Mouse (Mus musculus): ENCODE data around the gene Ntm. TPM values are rescaled to one million over a fixed set of nuclear protein-coding genes. Genes with fewer than 3 reads are reported as not detected.

Gene Ntm
- polyA plus RNA-seq, 1 experiment from 2014 or later: 11.5 TPM

DNA sequence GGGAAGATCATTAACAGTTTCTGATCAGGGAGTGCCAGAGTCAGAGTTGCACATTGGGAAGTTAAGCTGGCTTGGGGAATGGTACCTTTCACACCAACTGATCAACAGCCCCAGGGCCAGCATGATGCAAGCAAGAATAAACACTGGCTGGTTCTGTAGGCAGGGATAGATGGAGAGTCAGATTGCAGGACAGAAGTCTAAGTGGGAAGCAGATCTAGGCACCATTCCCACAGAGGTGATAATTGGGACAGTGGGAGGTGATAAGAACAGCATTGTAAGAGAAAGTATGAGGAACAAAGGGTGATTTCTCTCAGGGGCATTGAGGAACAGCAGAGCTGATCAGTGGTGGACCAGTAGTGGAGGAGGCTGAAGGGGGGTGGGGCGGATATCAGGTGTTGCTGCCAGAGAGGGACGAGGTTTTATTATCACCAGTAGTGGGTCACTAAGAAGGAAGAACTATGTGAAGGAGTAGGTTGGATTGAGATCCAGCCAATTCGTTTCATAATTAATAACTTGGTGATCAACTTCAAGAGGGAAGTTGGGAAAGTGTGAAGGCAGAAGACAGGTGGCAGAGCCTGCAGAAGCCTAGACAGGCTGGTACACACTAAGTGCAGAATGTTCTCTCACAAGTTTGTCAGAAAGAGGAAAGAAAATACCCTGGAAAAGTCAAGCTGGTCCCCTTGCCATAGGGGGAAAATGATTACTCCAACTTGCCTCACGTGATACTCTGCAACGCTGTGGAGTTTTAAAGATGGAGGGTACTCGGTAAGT, 431.6 kb downstream of the Ntm start:
- 87% methylated on average over 6 of the region's 6 CpGs for WGBS
- no peak for ATAC-seq (replicated peaks; ENCODE audit: insufficient number of reproducible peaks, low FRiP score, low TSS enrichment, low read depth)
- Histone ChIP-seq H3K9me3 (replicated peaks; ENCODE audit: control insufficient read depth, low read length) (no peaks in the 10 kb centered on the region), H3K4me2 (ENCODE audit: low read depth, low read length) (no peak overlapping the region), H3K4me1 (ENCODE audit: control insufficient read depth, insufficient read depth, low read length) (no peaks in the 10 kb centered on the region), H3K4me3 (ENCODE audit: low read depth, low read length) (no peak overlapping the region), H3K27ac (replicated peaks; ENCODE audit: low read depth, low read length) (no peak overlapping the region), H3K27me3 (ENCODE audit: control insufficient read depth, insufficient read depth, low read length) (no peaks in the 10 kb centered on the region), H3K9ac (replicated peaks; ENCODE audit: low read length) (no peak overlapping the region), H3K36me3 (replicated peaks; ENCODE audit: control insufficient read depth, insufficient read depth, low read depth, low read length) (no peaks in the 10 kb centered on the region)
- no peak for DNase-seq (ENCODE audit: low spot score)

DNA sequence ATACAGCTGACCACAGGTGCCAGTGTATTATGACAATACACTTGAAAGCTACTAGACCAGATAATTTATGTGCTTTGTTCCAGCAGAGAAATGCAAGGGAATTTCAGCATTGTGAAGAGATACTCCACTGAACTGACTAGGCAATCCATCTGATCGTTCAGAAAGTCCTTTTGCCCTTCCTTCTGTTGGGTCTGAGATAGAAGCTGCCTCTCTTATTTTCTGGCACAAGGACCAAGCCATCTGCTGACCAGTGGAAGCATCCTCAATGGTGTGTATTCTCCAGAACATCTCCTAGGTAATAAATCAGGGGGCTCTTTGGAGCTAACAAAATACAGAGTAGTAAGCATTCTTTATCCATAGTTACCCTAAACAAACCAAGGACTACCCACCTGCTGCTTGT, 438.8 kb downstream of the Ntm start:
- 79% methylated on average over 1 of the region's 1 CpGs for WGBS
- H3K4me3 ChIP-seq (ENCODE audit: low read depth, low read length): no peak overlapping the region
- H3K4me1 ChIP-seq (ENCODE audit: control insufficient read depth, insufficient read depth, low read length): no peaks in the 10 kb centered on the region
- no peaks in the 10 kb centered on the region for H3K9me3 ChIP-seq (replicated peaks; ENCODE audit: control insufficient read depth, low read length)
- H3K9ac ChIP-seq (replicated peaks; ENCODE audit: low read length): no peak overlapping the region
- no peaks in the 10 kb centered on the region; the same call in 1 of the 2 replicates for H3K27me3 ChIP-seq (ENCODE audit: control insufficient read depth, insufficient read depth, low read length)
- H3K36me3 ChIP-seq (replicated peaks; ENCODE audit: control insufficient read depth, insufficient read depth, low read depth, low read length): no peaks in the 10 kb centered on the region
- no peak overlapping the region for H3K27ac ChIP-seq (replicated peaks; ENCODE audit: low read depth, low read length)
- H3K4me2 ChIP-seq (ENCODE audit: low read depth, low read length): no peak overlapping the region
- DNase-seq (ENCODE audit: low spot score) (no peak), ATAC-seq (replicated peaks; ENCODE audit: insufficient number of reproducible peaks, low FRiP score, low TSS enrichment, low read depth) (no peak)

DNA sequence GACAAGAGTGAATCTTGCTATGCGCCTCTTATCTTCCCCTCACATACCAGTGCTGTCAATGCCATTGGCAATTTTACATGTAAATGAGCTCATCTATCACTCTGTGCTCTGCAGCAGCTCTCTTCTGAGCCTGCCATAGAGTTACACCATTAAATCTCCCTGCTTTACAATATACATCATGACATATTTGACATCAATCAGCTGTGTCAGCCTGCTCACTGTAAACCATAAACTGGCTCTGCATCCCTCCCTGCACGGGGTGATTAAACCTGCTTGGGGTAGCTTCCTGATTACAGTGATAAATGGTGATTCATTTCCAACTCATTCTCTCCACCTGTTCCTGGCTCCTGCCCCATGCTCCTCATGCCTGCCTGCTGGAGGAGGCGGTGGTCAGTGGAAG, 439.7 kb downstream of the Ntm start:
- Histone ChIP-seq H3K4me2 (ENCODE audit: low read depth, low read length) (no peak overlapping the region), H3K27ac (replicated peaks; ENCODE audit: low read depth, low read length) (no peak overlapping the region), H3K4me3 (ENCODE audit: low read depth, low read length) (no peak overlapping the region), H3K9me3 (replicated peaks; ENCODE audit: control insufficient read depth, low read length) (no peaks in the 10 kb centered on the region), H3K9ac (replicated peaks; ENCODE audit: low read length) (no peak overlapping the region), H3K36me3 (replicated peaks; ENCODE audit: control insufficient read depth, insufficient read depth, low read depth, low read length) (no peaks in the 10 kb centered on the region), H3K27me3 (ENCODE audit: control insufficient read depth, insufficient read depth, low read length) (no peaks in the 10 kb centered on the region; the same call in 1 of the 2 replicates), H3K4me1 (ENCODE audit: control insufficient read depth, insufficient read depth, low read length) (no peaks in the 10 kb centered on the region)
- 76% methylated on average over 3 of the region's 3 CpGs for WGBS
- ATAC-seq (replicated peaks; ENCODE audit: insufficient number of reproducible peaks, low FRiP score, low TSS enrichment, low read depth) (no peak), DNase-seq (ENCODE audit: low spot score) (no peak)

DNA sequence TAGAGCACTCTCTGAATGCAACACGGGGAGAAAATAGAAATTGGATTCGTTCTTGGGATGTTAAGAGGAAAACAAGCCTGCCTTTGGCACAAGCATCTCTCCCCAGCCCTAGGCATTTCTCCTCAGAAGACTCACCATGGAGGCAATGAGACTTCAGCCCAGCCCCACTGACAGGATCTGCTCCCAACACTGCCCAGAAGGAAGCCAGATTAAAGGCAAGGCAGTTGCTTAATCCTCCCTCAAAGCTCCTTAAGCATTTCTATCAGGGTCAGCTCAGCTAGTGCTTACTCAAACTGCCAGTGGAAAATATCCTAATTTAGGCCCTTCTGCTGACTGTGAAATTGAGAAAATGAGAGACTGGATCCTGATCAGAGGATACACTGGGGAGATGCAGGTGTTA, 443.8 kb downstream of the Ntm start:
- WGBS: 65% methylated on average over 2 of the region's 2 CpGs

DNA sequence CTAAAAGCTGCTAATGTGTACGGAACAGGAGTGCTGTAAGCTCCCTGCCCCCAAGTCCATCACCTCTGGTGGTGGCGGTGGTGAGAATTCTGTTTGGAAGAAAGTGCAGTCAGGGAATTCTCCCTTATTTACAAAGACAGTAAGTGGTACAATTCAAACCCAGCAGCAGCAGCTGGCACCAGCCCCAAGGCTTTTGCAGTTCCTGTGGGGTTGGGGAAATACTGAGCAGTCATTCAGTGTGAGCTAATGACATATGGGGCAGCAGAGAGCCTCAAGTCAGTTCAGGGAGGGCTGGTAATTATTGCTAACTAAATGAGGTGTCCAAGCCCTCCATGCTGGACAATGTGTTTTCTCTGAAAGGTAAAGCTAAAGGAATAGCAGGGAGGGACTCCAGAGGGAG, 446.3 kb downstream of the Ntm start:
- ATAC-seq (replicated peaks; ENCODE audit: insufficient number of reproducible peaks, low FRiP score, low TSS enrichment, low read depth) (no peak), DNase-seq (ENCODE audit: low spot score) (no peak)
- Histone ChIP-seq H3K36me3 (replicated peaks; ENCODE audit: control insufficient read depth, insufficient read depth, low read depth, low read length) (no peaks in the 10 kb centered on the region), H3K4me2 (ENCODE audit: low read depth, low read length) (no peak overlapping the region), H3K9ac (replicated peaks; ENCODE audit: low read length) (no peak overlapping the region), H3K4me1 (ENCODE audit: control insufficient read depth, insufficient read depth, low read length) (no peaks in the 10 kb centered on the region), H3K27me3 (ENCODE audit: control insufficient read depth, insufficient read depth, low read length) (no peaks in the 10 kb centered on the region; the same call in 1 of the 2 replicates), H3K9me3 (replicated peaks; ENCODE audit: control insufficient read depth, low read length) (no peaks in the 10 kb centered on the region), H3K4me3 (ENCODE audit: low read depth, low read length) (no peak overlapping the region), H3K27ac (replicated peaks; ENCODE audit: low read depth, low read length) (no peak overlapping the region)
- 65% methylated on average over 2 of the region's 2 CpGs for WGBS

More for the DNA sequence above, 443.8 kb downstream of the Ntm start:
- H3K9me3 ChIP-seq (replicated peaks; ENCODE audit: control insufficient read depth, low read length): no peaks in the 10 kb centered on the region
- H3K4me2 ChIP-seq (ENCODE audit: low read depth, low read length): no peak overlapping the region
- ATAC-seq (replicated peaks; ENCODE audit: insufficient number of reproducible peaks, low FRiP score, low TSS enrichment, low read depth): no peak
- no peaks in the 10 kb centered on the region; the same call in 1 of the 2 replicates for H3K27me3 ChIP-seq (ENCODE audit: control insufficient read depth, insufficient read depth, low read length)
- H3K9ac ChIP-seq (replicated peaks; ENCODE audit: low read length): no peak overlapping the region
- no peaks in the 10 kb centered on the region for H3K36me3 ChIP-seq (replicated peaks; ENCODE audit: control insufficient read depth, insufficient read depth, low read depth, low read length)
- no peak overlapping the region for H3K27ac ChIP-seq (replicated peaks; ENCODE audit: low read depth, low read length)
- no peak overlapping the region for H3K4me3 ChIP-seq (ENCODE audit: low read depth, low read length)
- no peaks in the 10 kb centered on the region for H3K4me1 ChIP-seq (ENCODE audit: control insufficient read depth, insufficient read depth, low read length)
- DNase-seq (ENCODE audit: low spot score): no peak

DNA sequence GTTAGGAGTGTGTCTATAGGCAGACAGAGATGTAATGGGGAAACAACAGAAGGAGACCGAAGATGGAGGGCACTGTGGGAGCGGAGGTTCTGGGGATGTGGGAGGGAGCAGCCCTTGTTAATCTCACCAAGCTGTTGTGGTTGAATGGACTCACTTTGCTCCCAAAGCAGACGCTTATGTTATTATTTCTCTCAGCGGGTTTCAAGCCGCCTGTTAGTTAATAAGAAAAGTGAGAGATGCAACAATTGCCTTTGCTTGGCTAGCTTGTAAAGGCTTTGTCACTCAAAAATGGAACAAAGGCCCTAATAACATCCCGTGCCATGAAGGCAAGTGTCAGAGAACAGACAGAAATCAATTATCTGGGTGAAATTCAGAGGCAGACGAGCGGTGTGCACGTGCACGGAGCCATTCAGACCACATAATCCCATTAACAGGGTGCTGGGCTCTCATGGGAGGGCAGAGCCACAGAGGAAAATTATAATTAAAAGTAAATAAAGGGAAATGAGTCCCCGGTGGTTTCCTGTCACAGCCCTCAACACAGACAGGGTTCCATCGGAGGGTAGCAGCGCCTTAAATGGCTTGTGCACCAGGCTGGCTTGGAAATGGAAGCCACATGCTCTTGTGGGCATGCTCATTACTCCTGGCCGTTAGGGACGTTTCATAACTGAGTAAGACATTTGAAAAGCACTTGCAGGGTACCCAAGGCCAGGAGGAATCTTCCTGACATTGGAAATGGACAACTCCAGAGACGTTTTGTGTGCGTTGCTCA, 448.2 kb downstream of the Ntm start:
- no peaks in the 10 kb centered on the region for H3K9me3 ChIP-seq (replicated peaks; ENCODE audit: control insufficient read depth, low read length)
- no peaks in the 10 kb centered on the region for H3K4me1 ChIP-seq (ENCODE audit: control insufficient read depth, insufficient read depth, low read length)
- H3K9ac ChIP-seq (replicated peaks; ENCODE audit: low read length): no peak overlapping the region
- H3K4me2 ChIP-seq (ENCODE audit: low read depth, low read length): no peak overlapping the region
- no peaks in the 10 kb centered on the region for H3K27me3 ChIP-seq (ENCODE audit: control insufficient read depth, insufficient read depth, low read length)
- no peak for ATAC-seq (replicated peaks; ENCODE audit: insufficient number of reproducible peaks, low FRiP score, low TSS enrichment, low read depth)
- WGBS: 70% methylated on average over 17 of the region's 17 CpGs
- H3K27ac ChIP-seq (replicated peaks; ENCODE audit: low read depth, low read length): no peak overlapping the region
- no peak overlapping the region for H3K4me3 ChIP-seq (ENCODE audit: low read depth, low read length)
- DNase-seq (ENCODE audit: low spot score): peak; percentile 7
- H3K36me3 ChIP-seq (replicated peaks; ENCODE audit: control insufficient read depth, insufficient read depth, low read depth, low read length): no peaks in the 10 kb centered on the region

DNA sequence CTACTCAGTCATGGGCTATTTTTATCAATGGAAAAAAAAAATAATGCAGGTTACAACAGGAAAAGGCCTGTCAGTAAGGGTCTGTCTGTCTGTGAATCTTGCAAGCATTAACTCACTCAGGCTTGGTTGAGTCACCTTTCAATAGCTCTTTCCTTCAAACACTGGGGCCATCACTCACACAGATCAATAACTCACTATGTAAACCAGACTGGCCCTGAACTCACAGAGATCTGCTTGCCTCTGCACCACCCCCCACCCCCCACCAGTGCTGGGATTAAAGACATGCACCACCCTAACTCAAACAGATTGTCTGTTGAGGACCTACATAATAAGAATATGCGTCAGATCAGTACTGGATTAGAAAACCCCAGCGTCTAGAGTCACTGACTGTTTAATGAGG, 466.9 kb downstream of the Ntm start:
- Histone ChIP-seq H3K27me3 (ENCODE audit: control insufficient read depth, insufficient read depth, low read length) (no peaks in the 10 kb centered on the region), H3K9me3 (replicated peaks; ENCODE audit: control insufficient read depth, low read length) (no peaks in the 10 kb centered on the region), H3K4me2 (ENCODE audit: low read depth, low read length) (no peak overlapping the region), H3K36me3 (replicated peaks; ENCODE audit: control insufficient read depth, insufficient read depth, low read depth, low read length) (no peaks in the 10 kb centered on the region), H3K27ac (replicated peaks; ENCODE audit: low read depth, low read length) (no peak overlapping the region), H3K4me3 (ENCODE audit: low read depth, low read length) (no peak overlapping the region), H3K9ac (replicated peaks; ENCODE audit: low read length) (no peak overlapping the region), H3K4me1 (ENCODE audit: control insufficient read depth, insufficient read depth, low read length) (no peaks in the 10 kb centered on the region)
- DNase-seq (ENCODE audit: low spot score) (no peak), ATAC-seq (replicated peaks; ENCODE audit: insufficient number of reproducible peaks, low FRiP score, low TSS enrichment, low read depth) (no peak)
- WGBS: 45% methylated on average over 2 of the region's 2 CpGs

GRCm38 (mm10) chr9:29482272-29482671, 480.7 kb downstream of the Ntm start:
- Histone ChIP-seq H3K9ac (replicated peaks; ENCODE audit: low read length) (no peak overlapping the region), H3K9me3 (replicated peaks; ENCODE audit: control insufficient read depth, low read length) (no peaks in the 10 kb centered on the region), H3K36me3 (replicated peaks; ENCODE audit: control insufficient read depth, insufficient read depth, low read depth, low read length) (no peaks in the 10 kb centered on the region), H3K4me3 (ENCODE audit: low read depth, low read length) (no peak overlapping the region), H3K4me2 (ENCODE audit: low read depth, low read length) (no peak overlapping the region), H3K4me1 (ENCODE audit: control insufficient read depth, insufficient read depth, low read length) (no peaks in the 10 kb centered on the region), H3K27me3 (ENCODE audit: control insufficient read depth, insufficient read depth, low read length) (no peaks in the 10 kb centered on the region), H3K27ac (replicated peaks; ENCODE audit: low read depth, low read length) (no peak overlapping the region)
- ATAC-seq (replicated peaks; ENCODE audit: insufficient number of reproducible peaks, low FRiP score, low TSS enrichment, low read depth): no peak
- DNase-seq (ENCODE audit: low spot score): no peak
- 95% methylated on average over 2 of the region's 2 CpGs for WGBS
